Mouse (Mus musculus) kidney, adult 2 months (tissue): ENCODE data around the gene Cyp8b1. TPM values are rescaled to one million over a fixed set of nuclear protein-coding genes. Genes with fewer than 3 reads are reported as not detected.
A peak's percentile ranks its signal among the peaks of the same experiment; 100 is the strongest.

Experiments used
- DNase-seq: peaks from one replicate; pipeline ENCODE4 v3.0.0; 2021
- H3K27ac ChIP-seq: fragments of 200-500 bp; 2 replicates; pipeline ENCODE4 v1.5.1; 2012; ENCODE audit warnings: low read depth, low read length, control low read depth, inconsistent platforms; ENCODE audit not compliant: insufficient read depth
- H3K27me3 ChIP-seq: fragments of 200-500 bp; replicated peaks from 2 replicates; pipeline ENCODE4 v1.6.1; 2012; ENCODE audit warnings: mild to moderate bottlenecking, moderate library complexity, low read length, inconsistent platforms; ENCODE audit not compliant: control insufficient read depth, insufficient read depth
- H3K36me3 ChIP-seq: fragments of 200-500 bp; 2 replicates; pipeline ENCODE4 v1.6.1; 2012; ENCODE audit warnings: mild to moderate bottlenecking, moderate library complexity, low read length, inconsistent platforms; ENCODE audit not compliant: control insufficient read depth, insufficient read depth
- H3K4me1 ChIP-seq: fragments of 200-500 bp; 2 replicates; pipeline ENCODE4 v1.6.1; 2011; ENCODE audit warnings: low read length; ENCODE audit not compliant: control insufficient read depth, insufficient read depth
- H3K4me3 ChIP-seq: fragments of 200-500 bp; 2 replicates; pipeline ENCODE4 v1.5.1; 2011; ENCODE audit warnings: mild to moderate bottlenecking, low read depth, low read length, control low read depth; ENCODE audit not compliant: insufficient read depth
- CTCF ChIP-seq: fragments of 200-500 bp; conservative IDR thresholded peaks from 2 replicates; pipeline ENCODE4 v1.5.1; 2011; ENCODE audit warnings: low read depth, mild to moderate bottlenecking, control low read depth, low read length, moderate library complexity, mixed read lengths; ENCODE audit not compliant: insufficient read depth, insufficient read length
- POLR2A ChIP-seq: fragments of 200-500 bp; IDR thresholded peaks from one replicate; pipeline ENCODE4 v1.6.1; 2011; ENCODE audit warnings: low read depth, low read length, control low read depth
- WGBS: fragments of 180-500 bp; shearing (Covaris S2); methylation state at CpG from one replicate; pipeline ENCODE4 v1.1.7; 2018; 5-methylcytosine and 5-hydroxymethylcytosine counted together
- polyA plus RNA-seq: library from polyadenylated mRNA; depleted of rRNA; stranded (reverse); fragments of >200 nt; gene quantifications from 2 replicates; pipeline ENCODE4 v1.2.3, GENCODE M21; 2012; rRNA removed

Cyp8b1 gene
- polyA plus RNA-seq, 1 experiment = 0.16 TPM

DNA sequence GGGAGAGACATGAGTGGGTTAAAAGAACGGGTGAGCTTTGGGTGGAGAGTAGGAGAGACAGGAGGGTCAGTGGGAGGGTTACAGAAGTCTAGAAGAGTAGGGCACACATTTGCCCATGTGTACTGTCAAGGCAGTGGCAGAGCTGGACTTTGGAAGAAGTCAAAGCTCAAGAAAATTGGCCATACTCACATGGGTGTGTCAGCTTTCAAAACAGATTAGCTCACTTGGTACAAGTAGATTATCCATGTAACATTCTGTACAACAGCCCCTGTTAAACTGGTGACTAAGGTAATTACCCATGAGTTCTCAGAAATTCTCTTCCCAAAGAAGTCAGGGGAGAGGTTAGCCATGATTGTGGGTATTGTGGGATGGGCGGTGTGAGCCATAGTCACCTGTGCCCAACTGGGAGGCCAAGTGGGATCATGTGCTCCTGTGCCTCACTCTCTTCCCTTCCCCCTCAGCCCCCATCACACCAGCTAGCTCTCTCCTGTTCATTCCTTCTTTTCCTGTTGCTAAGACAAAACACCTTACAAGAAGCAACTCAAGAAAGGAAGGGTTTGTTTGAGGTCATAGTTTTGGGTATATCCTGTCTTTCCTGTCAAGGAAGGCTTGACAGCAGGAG is 43.9 kb downstream of the Cyp8b1 start:
- H3K4me3 ChIP-seq = no peak overlapping the region
- DNase-seq = peak; percentile 28
- 75% methylated on average over 2 of the region's 2 CpGs for WGBS

DNA sequence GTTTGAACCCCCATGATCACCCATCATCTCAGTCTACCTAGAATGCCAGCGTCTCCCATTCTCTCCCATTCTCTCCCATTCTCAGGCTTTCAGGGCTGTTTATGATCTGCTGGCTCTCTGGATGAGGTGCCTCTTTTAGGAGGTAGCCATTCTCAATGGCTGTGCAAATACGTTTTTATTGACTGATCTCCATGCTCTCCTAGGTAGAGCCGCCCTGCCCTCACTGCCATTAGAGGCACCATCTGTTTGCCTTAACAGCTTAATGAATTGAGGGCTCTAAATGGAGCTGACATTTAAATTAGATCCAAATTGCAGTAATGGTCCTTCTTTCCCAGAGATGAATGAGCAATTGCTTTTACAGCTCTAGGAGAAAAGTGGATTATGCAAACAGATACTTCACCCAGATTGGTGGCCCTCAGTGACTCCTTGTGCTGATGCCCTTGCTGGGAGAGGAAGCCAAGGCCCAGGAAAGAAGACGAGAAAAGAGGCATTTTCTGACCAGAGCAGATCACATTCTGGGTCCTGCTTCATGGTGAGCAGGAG is 46.1 kb downstream of the Cyp8b1 start:
- no peak overlapping the region for H3K27ac ChIP-seq
- DNase-seq = no peak
- H3K4me1 ChIP-seq = no peaks in the 10 kb centered on the region
- H3K36me3 ChIP-seq = no peaks in the 10 kb centered on the region
- H3K4me3 ChIP-seq = no peak overlapping the region
- 71% methylated on average over 4 of the region's 4 CpGs for WGBS
- TF ChIP-seq CTCF (no peak), POLR2A (no peak)
- H3K27me3 ChIP-seq = no peaks in the 10 kb centered on the region

More for the DNA sequence above, 43.9 kb downstream of the Cyp8b1 start:
- Histone ChIP-seq H3K27ac (no peak overlapping the region), H3K27me3 (no peaks in the 10 kb centered on the region), H3K4me1 (no peaks in the 10 kb centered on the region), H3K36me3 (no peaks in the 10 kb centered on the region)
- TF ChIP-seq POLR2A (no peak), CTCF (no peak)

DNA sequence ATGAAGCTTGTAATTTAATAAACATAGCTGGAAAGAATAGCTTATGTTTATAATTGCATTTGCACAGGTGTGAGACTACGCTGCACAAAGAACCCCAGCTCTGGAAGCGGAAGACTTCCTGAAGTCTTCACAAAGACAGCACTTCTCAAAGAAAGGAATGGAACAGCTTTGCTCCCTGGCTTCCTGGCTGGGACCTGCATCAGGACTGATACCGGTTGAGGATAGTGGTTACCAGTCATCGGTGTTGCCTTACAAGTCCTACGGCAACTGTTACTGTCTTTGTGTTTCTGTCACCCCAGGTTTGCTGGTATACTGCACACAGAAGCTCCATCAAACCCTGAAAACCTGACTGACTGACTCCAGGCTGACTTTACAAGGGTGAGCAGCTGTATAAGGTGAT is 46.7 kb downstream of the Cyp8b1 start:
- H3K27ac ChIP-seq = no peak overlapping the region

GRCm38 (mm10) chr9:121868236-121868635 is 47.9 kb downstream of the Cyp8b1 start:
- H3K4me1 ChIP-seq = no peaks in the 10 kb centered on the region
- H3K4me3 ChIP-seq = no peak overlapping the region
- WGBS = 78% methylated on average over 6 of the region's 6 CpGs
- no peaks in the 10 kb centered on the region for H3K36me3 ChIP-seq
- TF ChIP-seq POLR2A = no peak
- H3K27me3 ChIP-seq = no peaks in the 10 kb centered on the region
- no peak overlapping the region for H3K27ac ChIP-seq
- no peak for DNase-seq

More for the DNA sequence above, 46.7 kb downstream of the Cyp8b1 start:
- no peak for TF ChIP-seq CTCF
- TF ChIP-seq POLR2A = no peak
- Histone ChIP-seq H3K4me1 (no peaks in the 10 kb centered on the region), H3K4me3 (no peak overlapping the region), H3K36me3 (no peaks in the 10 kb centered on the region), H3K27me3 (no peaks in the 10 kb centered on the region)
- no peak for DNase-seq
- 83% methylated on average over 5 of the region's 5 CpGs for WGBS

- peak; percentile 51 for DNase-seq
- no peaks in the 10 kb centered on the region for H3K27me3 ChIP-seq
Measured at GRCm38 (mm10) chr9:121867632-121868031, 48.5 kb downstream of the Cyp8b1 start.

GRCm38 (mm10) chr9:121865425-121866008 is 50.6 kb downstream of the Cyp8b1 start:
- H3K4me3 ChIP-seq = no peak overlapping the region
- no peak for DNase-seq
- H3K4me1 ChIP-seq = no peaks in the 10 kb centered on the region
- no peaks in the 10 kb centered on the region for H3K27me3 ChIP-seq
- 63% methylated on average over 3 of the region's 3 CpGs for WGBS
- no peak for TF ChIP-seq POLR2A
- no peak for TF ChIP-seq CTCF
- H3K27ac ChIP-seq = no peak overlapping the region
- no peaks in the 10 kb centered on the region for H3K36me3 ChIP-seq

More at GRCm38 (mm10) chr9:121867632-121868031, 48.5 kb downstream of the Cyp8b1 start:
- Histone ChIP-seq H3K36me3 (no peaks in the 10 kb centered on the region), H3K4me1 (no peaks in the 10 kb centered on the region), H3K27ac (peak overlapping the region; percentile 39; the same call in 1 of the 2 replicates), H3K4me3 (no peak overlapping the region)
- TF ChIP-seq POLR2A (no peak), CTCF (no peak)
- WGBS = 84% methylated on average over 6 of the region's 6 CpGs

- no peak overlapping the region for H3K27ac ChIP-seq
- no peak overlapping the region for H3K4me3 ChIP-seq
- H3K27me3 ChIP-seq = no peaks in the 10 kb centered on the region
- no peak for DNase-seq
- 54% methylated on average over 4 of the region's 4 CpGs for WGBS
- H3K4me1 ChIP-seq = no peaks in the 10 kb centered on the region
- TF ChIP-seq CTCF = no peak
- TF ChIP-seq POLR2A = no peak
- no peaks in the 10 kb centered on the region for H3K36me3 ChIP-seq
Measured at GRCm38 (mm10) chr9:121864837-121865236, 51.3 kb downstream of the Cyp8b1 start.

Other genes with a start within 250 kb of the Cyp8b1 start
- 6.6 and 7.4 TPM in 2 replicates for gene Sec22c, start 210.8 kb downstream of the Cyp8b1 start, polyA plus RNA-seq
- 52.4 and 61.5 TPM in 2 replicates for gene Ss18l2, start 206.0 kb downstream of the Cyp8b1 start, polyA plus RNA-seq
- 24.8 and 28.5 TPM in 2 replicates for gene Nktr, start 197.1 kb downstream of the Cyp8b1 start, polyA plus RNA-seq
- 25.4 and 29.5 TPM in 2 replicates for gene Zfp651, start 157.0 kb downstream of the Cyp8b1 start, polyA plus RNA-seq
- gene Klhl40, start 138.7 kb downstream of the Cyp8b1 start, polyA plus RNA-seq = 1.6 TPM in 1 of 2 replicates, not detected in the other
- 19.1 and 22.5 TPM in 2 replicates for gene Hhatl, start 123.8 kb downstream of the Cyp8b1 start, polyA plus RNA-seq
- gene Ccdc13, start 76.8 kb downstream of the Cyp8b1 start, polyA plus RNA-seq = 0.30 TPM in 2 replicates
- 22.7 and 36.6 TPM in 2 replicates for gene Higd1a, start 57.9 kb downstream of the Cyp8b1 start, polyA plus RNA-seq
- gene Ackr2, start 17.9 kb downstream of the Cyp8b1 start, polyA plus RNA-seq = 0.94 and 1.1 TPM in 2 replicates
- 0.25 and 0.65 TPM in 2 replicates for gene Fam198a, start 34.7 kb upstream of the Cyp8b1 start, polyA plus RNA-seq
- 16.7 and 20.6 TPM in 2 replicates for gene Pomgnt2, start 80.8 kb upstream of the Cyp8b1 start, polyA plus RNA-seq
- gene Snrk, start 201.0 kb upstream of the Cyp8b1 start, polyA plus RNA-seq = 49.0 and 58.9 TPM in 2 replicates